Mouse (Mus musculus) midbrain, embryonic 14.5 days (tissue): Measurements from ENCODE around the gene Esp24. TPM values are rescaled to one million over a fixed set of nuclear protein-coding genes. Genes with fewer than 3 reads are reported as not detected.

Experiments used
- polyA plus RNA-seq: library from polyadenylated mRNA; unstranded; fragments of >200 nt; fragmentation: Nextera tagmentation; extraction: Ambion mirVana; gene quantifications from 2 replicates; pipeline ENCODE4 v1.2.1, GENCODE M21; 2014

The Esp24 gene
- polyA plus RNA-seq, 1 experiment from 2014 or later: not detected

Other genes with a start within 250 kb of the Esp24 start
- gene Gm21903, start 6.6 kb downstream of the Esp24 start, polyA plus RNA-seq: not detected in 2 replicates
- gene Esp23, start 40.3 kb downstream of the Esp24 start, polyA plus RNA-seq: not detected in 2 replicates
- not detected in 2 replicates for gene Esp22, start 58.6 kb downstream of the Esp24 start, polyA plus RNA-seq